Mouse (Mus musculus): ENCODE results near the gene Gpr63. TPM values are rescaled to one million over a fixed set of nuclear protein-coding genes. Genes with fewer than 3 reads are reported as not detected.
"Not testable (repeated sequence)": the region's sequence is repeated elsewhere in the genome, so short reads cannot be mapped to it uniquely, and the experiment has no call there.

Gene Gpr63
- polyA plus RNA-seq, 1 experiment from 2014 or later, result 0.05 TPM

GRCm38 (mm10) chr4:24965918-24966298 lies 299 bp upstream of the Gpr63 start:
- H3K27me3 ChIP-seq (ENCODE audit: insufficient read depth, low read length), result peaks cover 18% of the 10 kb centered on the region
- ATAC-seq, result no peak
- H3K9ac ChIP-seq (replicated peaks), result peak overlapping the region; percentile 59; the same call in 1 of the 2 replicates

DNA sequence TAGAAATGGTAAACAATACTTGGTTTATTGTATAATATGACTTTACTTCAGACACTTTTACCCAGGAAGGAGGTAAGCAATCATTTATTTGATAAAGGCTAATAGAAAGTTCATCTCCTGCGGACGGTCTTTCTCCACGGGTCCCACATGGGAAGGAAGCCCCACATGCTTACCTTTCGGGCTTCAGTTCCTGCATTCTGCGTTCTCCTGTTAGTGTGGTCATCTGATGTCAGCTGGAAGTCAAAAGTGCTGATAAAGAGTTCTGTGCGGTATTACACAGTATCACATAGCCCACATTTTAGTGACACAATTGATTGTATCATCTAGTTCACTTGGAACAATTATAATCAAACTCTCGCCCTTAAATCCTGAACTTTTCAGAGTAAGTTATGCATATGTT lies 1.0 kb downstream of the Gpr63 start:
- H3K27ac ChIP-seq (ENCODE audit: low read depth), result no peak overlapping the region
- TF ChIP-seq EP300 (IDR thresholded peaks at IDR 0.05; ENCODE audit: low read depth) (no peak), CTCF (IDR thresholded peaks at IDR 0.05; ENCODE audit: low read depth) (no peak)
- no peak for ATAC-seq
- peaks cover 18% of the 10 kb centered on the region for H3K27me3 ChIP-seq (ENCODE audit: insufficient read depth, low read length)
- H3K36me3 ChIP-seq (replicated peaks; ENCODE audit: insufficient read depth, low read length), result no peaks in the 10 kb centered on the region
- WGBS (ENCODE audit: insufficient replicate concordance), result 19% methylated on average over 7 of the region's 7 CpGs
- H3K4me1 ChIP-seq (ENCODE audit: insufficient read depth), result no peaks in the 10 kb centered on the region
- H3K4me2 ChIP-seq (ENCODE audit: low read depth, low read length), result peak overlapping the region; percentile 82
- no peaks in the 10 kb centered on the region for H3K9me3 ChIP-seq (ENCODE audit: low read length)
- peak overlapping the region; percentile 52 for H3K4me3 ChIP-seq (ENCODE audit: low read depth, low read length)
- no peak for DNase-seq
- no peak overlapping the region for H3K9ac ChIP-seq (replicated peaks)

More at GRCm38 (mm10) chr4:24965918-24966298, 299 bp upstream of the Gpr63 start:
- Histone ChIP-seq H3K4me1 (ENCODE audit: insufficient read depth) (no peaks in the 10 kb centered on the region), H3K27ac (ENCODE audit: low read depth) (no peak overlapping the region), H3K4me3 (ENCODE audit: low read depth, low read length) (peak overlapping the region; percentile 52), H3K4me2 (ENCODE audit: low read depth, low read length) (peak overlapping the region; percentile 82), H3K9me3 (ENCODE audit: low read length) (no peaks in the 10 kb centered on the region), H3K36me3 (replicated peaks; ENCODE audit: insufficient read depth, low read length) (no peaks in the 10 kb centered on the region)
- DNase-seq, result no peak
- no peak for TF ChIP-seq EP300 (IDR thresholded peaks at IDR 0.05; ENCODE audit: low read depth)
- no peak for TF ChIP-seq CTCF (IDR thresholded peaks at IDR 0.05; ENCODE audit: low read depth)
- 7% methylated on average over 8 of the region's 8 CpGs for WGBS (ENCODE audit: insufficient replicate concordance)

DNA sequence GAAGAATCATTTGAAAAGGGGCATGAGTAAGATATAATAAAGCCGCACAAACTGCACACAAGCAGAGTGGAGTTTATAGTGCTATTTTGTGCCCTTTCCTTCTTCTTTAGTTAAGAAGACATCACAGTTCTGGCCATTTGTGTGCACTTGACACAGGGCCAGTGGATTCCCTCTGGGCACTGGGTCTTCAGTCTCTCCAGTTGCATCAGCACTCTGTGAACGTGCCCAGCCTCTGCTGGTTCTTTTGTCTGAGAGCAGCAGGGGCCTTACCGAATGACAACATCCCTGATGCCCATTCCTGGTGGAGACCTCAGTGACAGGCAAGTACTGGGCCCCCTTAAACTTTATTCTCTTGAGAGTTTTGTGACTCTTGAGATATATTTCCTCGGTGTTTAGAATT lies 12.4 kb downstream of the Gpr63 start:
- no peaks in the 10 kb centered on the region for H3K9me3 ChIP-seq (ENCODE audit: low read length)
- H3K27ac ChIP-seq (ENCODE audit: low read depth), result no peak overlapping the region
- no peaks in the 10 kb centered on the region for H3K36me3 ChIP-seq (replicated peaks; ENCODE audit: insufficient read depth, low read length)
- no peak overlapping the region for H3K9ac ChIP-seq (replicated peaks)
- WGBS (ENCODE audit: insufficient replicate concordance), result 66% methylated on average over 4 of the region's 4 CpGs
- no peaks in the 10 kb centered on the region for H3K27me3 ChIP-seq (ENCODE audit: insufficient read depth, low read length)
- no peak overlapping the region for H3K4me3 ChIP-seq (ENCODE audit: low read depth, low read length)
- no peak for DNase-seq
- H3K4me1 ChIP-seq (ENCODE audit: insufficient read depth), result no peaks in the 10 kb centered on the region
- TF ChIP-seq EP300 (IDR thresholded peaks at IDR 0.05; ENCODE audit: low read depth) (no peak), CTCF (IDR thresholded peaks at IDR 0.05; ENCODE audit: low read depth) (no peak)
- no peak for ATAC-seq
- H3K4me2 ChIP-seq (ENCODE audit: low read depth, low read length), result no peak overlapping the region

DNA sequence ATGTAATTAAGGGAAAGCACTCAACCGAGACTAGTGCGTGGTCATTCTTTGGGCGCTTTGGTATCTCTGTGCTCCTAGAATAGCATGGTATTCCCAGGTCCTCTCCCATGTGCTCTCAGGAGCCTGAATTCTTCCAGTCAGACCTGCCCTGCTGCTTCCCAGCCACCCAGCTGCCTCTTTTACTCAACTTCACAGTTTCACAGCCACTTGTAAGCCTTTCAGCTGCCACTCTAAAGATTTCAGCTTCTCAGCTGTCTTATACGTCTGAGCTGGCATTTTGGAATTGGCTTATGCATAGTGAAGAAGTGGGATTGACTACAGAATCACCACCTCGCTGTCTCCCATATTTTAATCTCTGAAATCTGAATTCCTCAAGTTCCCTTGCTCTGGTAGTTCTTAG lies 19.4 kb downstream of the Gpr63 start:
- no peak overlapping the region for H3K4me2 ChIP-seq (ENCODE audit: low read depth, low read length)
- no peak for TF ChIP-seq CTCF (IDR thresholded peaks at IDR 0.05; ENCODE audit: low read depth)
- TF ChIP-seq EP300 (IDR thresholded peaks at IDR 0.05; ENCODE audit: low read depth), result no peak
- H3K27me3 ChIP-seq (ENCODE audit: insufficient read depth, low read length), result no peaks in the 10 kb centered on the region
- H3K36me3 ChIP-seq (replicated peaks; ENCODE audit: insufficient read depth, low read length), result no peaks in the 10 kb centered on the region
- ATAC-seq (no peak), DNase-seq (no peak)
- H3K9ac ChIP-seq (replicated peaks), result no peak overlapping the region
- H3K9me3 ChIP-seq (ENCODE audit: low read length), result no peaks in the 10 kb centered on the region
- 74% methylated on average over 5 of the region's 5 CpGs for WGBS (ENCODE audit: insufficient replicate concordance)
- no peak overlapping the region for H3K27ac ChIP-seq (ENCODE audit: low read depth)
- H3K4me3 ChIP-seq (ENCODE audit: low read depth, low read length), result no peak overlapping the region
- H3K4me1 ChIP-seq (ENCODE audit: insufficient read depth), result no peaks in the 10 kb centered on the region

- WGBS (ENCODE audit: insufficient replicate concordance), result 67% methylated on average over 2 of the region's 2 CpGs
- Histone ChIP-seq H3K4me2 (ENCODE audit: low read depth, low read length) (no peak overlapping the region), H3K27ac (ENCODE audit: low read depth) (no peak overlapping the region), H3K36me3 (replicated peaks; ENCODE audit: insufficient read depth, low read length) (no peaks in the 10 kb centered on the region), H3K9me3 (ENCODE audit: low read length) (no peaks in the 10 kb centered on the region), H3K4me3 (ENCODE audit: low read depth, low read length) (no peak overlapping the region), H3K27me3 (ENCODE audit: insufficient read depth, low read length) (no peaks in the 10 kb centered on the region), H3K4me1 (ENCODE audit: insufficient read depth) (no peaks in the 10 kb centered on the region), H3K9ac (replicated peaks) (no peak overlapping the region)
- no peak for DNase-seq
- no peak for TF ChIP-seq EP300 (IDR thresholded peaks at IDR 0.05; ENCODE audit: low read depth)
- TF ChIP-seq CTCF (IDR thresholded peaks at IDR 0.05; ENCODE audit: low read depth), result no peak
- no peak for ATAC-seq
Observed at GRCm38 (mm10) chr4:24991475-24991874, 25.3 kb downstream of the Gpr63 start.

DNA sequence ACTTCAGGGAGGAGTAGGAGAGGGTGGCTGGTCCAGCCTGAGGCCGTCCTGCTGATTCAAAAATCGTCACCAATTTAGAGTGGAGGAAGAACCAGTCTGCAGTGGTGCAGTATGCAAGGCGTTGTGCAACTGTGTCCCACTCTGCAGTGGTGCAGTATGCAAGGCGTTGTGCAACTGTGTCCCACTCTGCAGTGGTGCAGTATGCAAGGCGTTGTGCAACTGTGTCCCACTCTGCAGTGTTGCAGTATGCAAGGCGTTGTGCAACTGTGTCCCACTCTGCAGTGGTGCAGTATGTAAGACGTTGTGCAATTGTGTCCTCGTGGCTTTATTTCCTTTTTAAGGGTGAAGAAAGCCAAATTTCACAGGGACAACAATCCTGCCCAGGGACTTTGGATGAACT lies 43.1 kb downstream of the Gpr63 start:
- WGBS (ENCODE audit: insufficient replicate concordance), result 71% methylated on average over 8 of the region's 8 CpGs
- H3K4me3 ChIP-seq (ENCODE audit: low read depth, low read length); H3K27ac ChIP-seq (ENCODE audit: low read depth); H3K9me3 ChIP-seq (ENCODE audit: low read length); H3K36me3 ChIP-seq (replicated peaks; ENCODE audit: insufficient read depth, low read length); H3K9ac ChIP-seq (replicated peaks); H3K4me2 ChIP-seq (ENCODE audit: low read depth, low read length); H3K27me3 ChIP-seq (ENCODE audit: insufficient read depth, low read length); ATAC-seq; DNase-seq; H3K4me1 ChIP-seq (ENCODE audit: insufficient read depth): not testable (repeated sequence)

- Histone ChIP-seq H3K27ac (ENCODE audit: low read depth) (no peak overlapping the region), H3K9ac (replicated peaks) (no peak overlapping the region), H3K4me1 (ENCODE audit: insufficient read depth) (no peaks in the 10 kb centered on the region), H3K4me3 (ENCODE audit: low read depth, low read length) (no peak overlapping the region), H3K4me2 (ENCODE audit: low read depth, low read length) (no peak overlapping the region), H3K9me3 (ENCODE audit: low read length) (no peaks in the 10 kb centered on the region), H3K27me3 (ENCODE audit: insufficient read depth, low read length) (no peaks in the 10 kb centered on the region), H3K36me3 (replicated peaks; ENCODE audit: insufficient read depth, low read length) (no peaks in the 10 kb centered on the region)
- ATAC-seq (no peak), DNase-seq (no peak)
- WGBS (ENCODE audit: insufficient replicate concordance), result 79% methylated on average over 5 of the region's 5 CpGs
- TF ChIP-seq EP300 (IDR thresholded peaks at IDR 0.05; ENCODE audit: low read depth), result no peak
Observed at GRCm38 (mm10) chr4:25011780-25012179, 45.6 kb downstream of the Gpr63 start.

Measured in liver, postnatal 0 days (tissue).